Mouse (Mus musculus) limb, embryonic 11.5 days (tissue): Measurements from ENCODE around the gene 4930402K13Rik. TPM values are rescaled to one million over a fixed set of nuclear protein-coding genes. Genes with fewer than 3 reads are reported as not detected.
"Not testable (repeated sequence)": the region's sequence is repeated elsewhere in the genome, so short reads cannot be mapped to it uniquely, and the experiment has no call there.

Experiments
- ATAC-seq: fragments of 200-750 bp; cut with Nextera tagmentation; 2 replicates; pipeline ENCODE4 v1.8.0; 2017; ENCODE audit warnings: low read depth; ENCODE audit not compliant: insufficient number of reproducible peaks, low FRiP score, low TSS enrichment
- DNase-seq: peaks from one replicate; pipeline ENCODE4 v3.0.0-alpha.2; 2015; ENCODE audit warnings: low spot score
- H3K27ac ChIP-seq: fragments of 300-500 bp; sonication (generic); replicated peaks from 2 replicates; pipeline ENCODE4 v1.5.1; 2014; ENCODE audit warnings: low read depth, mild to moderate bottlenecking, low read length
- H3K27me3 ChIP-seq: fragments of 300-500 bp; sonication (generic); 2 replicates; pipeline ENCODE4 v1.6.1; 2014; ENCODE audit warnings: mild to moderate bottlenecking, low read length, mixed read lengths; ENCODE audit not compliant: control insufficient read depth, insufficient read depth
- H3K36me3 ChIP-seq: fragments of 300-500 bp; sonication (generic); 2 replicates; pipeline ENCODE4 v1.6.1; 2014; ENCODE audit warnings: mild to moderate bottlenecking, low read length, moderate library complexity, mixed read lengths; ENCODE audit not compliant: control insufficient read depth, insufficient read depth
- H3K4me1 ChIP-seq: fragments of 300-500 bp; sonication (generic); 2 replicates; pipeline ENCODE4 v1.6.1; 2014; ENCODE audit warnings: low read length, mixed read lengths; ENCODE audit not compliant: control insufficient read depth, insufficient read depth
- H3K4me2 ChIP-seq: fragments of 300-500 bp; sonication (generic); 2 replicates; pipeline ENCODE4 v1.6.1; 2014; ENCODE audit warnings: low read depth, mild to moderate bottlenecking, moderate library complexity; ENCODE audit not compliant: severe bottlenecking
- H3K4me3 ChIP-seq: fragments of 300-500 bp; sonication (generic); 2 replicates; pipeline ENCODE4 v1.5.1; 2014; ENCODE audit warnings: low read depth, low read length
- H3K9ac ChIP-seq: fragments of 300-500 bp; sonication (generic); 2 replicates; pipeline ENCODE4 v1.6.1; 2014; ENCODE audit warnings: mild to moderate bottlenecking, low read length
- H3K9me3 ChIP-seq: fragments of 300-500 bp; sonication (generic); 2 replicates; pipeline ENCODE4 v1.6.1; 2016; ENCODE audit warnings: low read length; ENCODE audit not compliant: control insufficient read depth
- WGBS: fragments of 180-500 bp; shearing (Covaris S2); extraction: QIAGEN DNeasy Blood & Tissue Kit; methylation state at CpG from one replicate; pipeline ENCODE4 v1.1.7; 2014; 5-methylcytosine and 5-hydroxymethylcytosine counted together
- polyA plus RNA-seq: library from polyadenylated mRNA; unstranded; fragments of >200 nt; fragmentation: Nextera tagmentation; extraction: Ambion mirVana; gene quantifications from 2 replicates; pipeline ENCODE4 v1.2.1, GENCODE M21; 2014

4930402K13Rik gene
- polyA plus RNA-seq = not detected in 2 replicates

DNA sequence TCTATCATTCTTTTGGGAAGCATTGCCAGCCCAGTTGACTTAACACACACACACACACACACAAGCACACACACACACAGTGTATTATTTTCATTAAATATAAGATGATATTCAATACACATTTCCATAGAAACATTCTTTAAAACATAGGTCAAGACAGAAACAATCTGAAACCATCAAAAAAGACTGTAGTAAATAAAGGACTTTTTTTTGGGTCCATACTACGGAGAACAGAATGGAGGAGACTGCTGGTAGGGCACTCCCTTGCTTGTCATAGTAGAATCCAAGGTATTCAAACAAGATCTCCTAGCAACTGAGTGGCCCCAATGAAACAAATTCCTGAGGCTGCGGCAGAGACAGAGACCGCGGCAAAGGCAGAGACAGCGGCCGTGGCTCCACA lies at the start of gene 4930402K13Rik:
Gene 4930402K13Rik (plus strand): TSS at position 301 of the 400 bp plus-strand sequence.
- no peaks in the 10 kb centered on the region for H3K9me3 ChIP-seq
- H3K27ac ChIP-seq = no peak within 1 kb of the TSS
- H3K4me1 ChIP-seq = no peaks in the 10 kb centered on the region
- H3K9ac ChIP-seq = no peak within 1 kb of the TSS
- H3K36me3 ChIP-seq = no peaks in the 10 kb centered on the region
- no peak within 1 kb of the TSS for H3K4me3 ChIP-seq
- DNase-seq = no peak
- 95% methylated on average over 6 of the region's 6 CpGs for WGBS
- H3K4me2 ChIP-seq = no peak within 1 kb of the TSS
- no peak for ATAC-seq
- no peaks in the 10 kb centered on the region for H3K27me3 ChIP-seq

GRCm38 (mm10) chrX:9060952-9061351 lies 43.4 kb upstream of the 4930402K13Rik start:
- H3K9ac ChIP-seq, H3K27ac ChIP-seq, H3K36me3 ChIP-seq, H3K9me3 ChIP-seq, ATAC-seq, H3K4me1 ChIP-seq, H3K4me2 ChIP-seq, H3K4me3 ChIP-seq, H3K27me3 ChIP-seq: not testable (repeated sequence)
- DNase-seq = peak; percentile 19
- WGBS = 28% methylated on average over 7 of the region's 9 CpGs

GRCm38 (mm10) chrX:9062101-9062500 lies 42.3 kb upstream of the 4930402K13Rik start:
- Histone ChIP-seq H3K4me1 (no peaks in the 10 kb centered on the region), H3K9ac (no peak overlapping the region), H3K9me3 (no peaks in the 10 kb centered on the region), H3K36me3 (no peaks in the 10 kb centered on the region), H3K27ac (no peak overlapping the region), H3K4me3 (no peak overlapping the region), H3K27me3 (no peaks in the 10 kb centered on the region), H3K4me2 (no peak overlapping the region)
- DNase-seq (no peak), ATAC-seq (no peak)
- 83% methylated on average over 4 of the region's 4 CpGs for WGBS

- not testable (repeated sequence) for H3K9ac ChIP-seq, ATAC-seq, H3K4me1 ChIP-seq, H3K9me3 ChIP-seq, H3K27ac ChIP-seq, H3K4me3 ChIP-seq, H3K36me3 ChIP-seq, DNase-seq, H3K27me3 ChIP-seq, H3K4me2 ChIP-seq
- WGBS = 90% methylated on average over 11 of the region's 11 CpGs
These were observed 41.6 kb upstream of the 4930402K13Rik start, which contains the start of gene Fthl17f for GRCm38 (mm10) chrX:9062715-9063114. Gene Fthl17f, plus strand, starts transcription at chrX:9063015.

- 10% methylated on average over 7 of the region's 10 CpGs for WGBS
- ATAC-seq, H3K9me3 ChIP-seq: not testable (repeated sequence)
These were observed 26.7 kb upstream of the 4930402K13Rik start for GRCm38 (mm10) chrX:9077699-9078098.

DNA sequence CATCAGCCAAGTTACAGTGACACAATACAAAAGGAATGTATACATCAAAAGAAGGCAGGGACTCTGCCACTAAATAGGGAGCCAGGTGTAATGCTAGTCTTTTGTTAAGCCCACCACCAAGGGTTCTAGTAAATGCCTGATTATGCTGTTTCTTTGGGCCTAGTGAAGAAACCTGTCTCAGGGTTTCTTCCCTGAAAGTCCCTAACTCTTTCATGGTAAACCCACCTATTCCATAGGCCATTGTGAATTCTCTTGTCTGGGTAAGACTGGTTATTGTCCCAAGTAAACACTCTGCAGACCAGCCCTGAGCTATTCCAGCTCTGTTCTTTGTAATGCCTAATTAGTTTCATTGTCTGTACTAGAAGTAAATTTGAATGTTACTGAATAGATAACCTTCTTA lies 9.3 kb upstream of the 4930402K13Rik start:
- H3K4me1 ChIP-seq, H3K27ac ChIP-seq, H3K9me3 ChIP-seq, DNase-seq, H3K4me2 ChIP-seq, H3K36me3 ChIP-seq, H3K4me3 ChIP-seq, ATAC-seq, H3K9ac ChIP-seq, H3K27me3 ChIP-seq: not testable (repeated sequence)

More at GRCm38 (mm10) chrX:9077699-9078098, 26.7 kb upstream of the 4930402K13Rik start:
- not testable (repeated sequence) for H3K9ac ChIP-seq, H3K4me1 ChIP-seq, H3K36me3 ChIP-seq, H3K27me3 ChIP-seq, H3K4me2 ChIP-seq, H3K27ac ChIP-seq, H3K4me3 ChIP-seq
- peak; percentile 23 for DNase-seq

GRCm38 (mm10) chrX:9110381-9110780 lies 6.0 kb downstream of the 4930402K13Rik start:
- DNase-seq (no peak), ATAC-seq (no peak)
- Histone ChIP-seq H3K4me1 (no peaks in the 10 kb centered on the region), H3K27me3 (no peaks in the 10 kb centered on the region), H3K4me2 (no peak overlapping the region), H3K4me3 (no peak overlapping the region), H3K9me3 (no peaks in the 10 kb centered on the region), H3K27ac (no peak overlapping the region), H3K36me3 (no peaks in the 10 kb centered on the region), H3K9ac (no peak overlapping the region)
- WGBS = 69% methylated on average over 2 of the region's 2 CpGs

DNA sequence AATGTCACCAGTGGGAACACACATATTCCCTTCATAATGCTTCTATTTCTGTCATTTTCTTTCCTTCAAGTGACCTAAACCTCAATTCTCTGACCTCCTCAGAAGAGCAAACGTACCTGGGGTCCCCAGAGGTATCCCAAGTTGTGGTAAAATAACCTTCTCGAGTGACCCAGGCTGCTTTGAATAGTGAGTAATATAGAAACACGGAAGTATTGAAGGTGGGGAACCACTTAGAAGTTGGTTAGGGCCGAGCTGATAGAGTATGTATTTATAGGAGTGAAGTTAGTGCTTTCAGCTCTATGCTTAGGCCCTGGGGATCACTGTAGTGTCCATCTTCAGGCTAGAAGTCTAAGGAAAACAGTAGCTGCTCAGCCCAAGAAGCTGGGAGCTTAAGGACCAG lies 20.6 kb downstream of the 4930402K13Rik start:
- DNase-seq (no peak), ATAC-seq (no peak)
- Histone ChIP-seq H3K27me3 (no peaks in the 10 kb centered on the region), H3K27ac (no peak overlapping the region), H3K36me3 (no peaks in the 10 kb centered on the region), H3K4me3 (no peak overlapping the region), H3K9ac (no peak overlapping the region), H3K9me3 (no peaks in the 10 kb centered on the region), H3K4me1 (no peaks in the 10 kb centered on the region), H3K4me2 (no peak overlapping the region)
- WGBS = 62% methylated on average over 4 of the region's 4 CpGs

DNA sequence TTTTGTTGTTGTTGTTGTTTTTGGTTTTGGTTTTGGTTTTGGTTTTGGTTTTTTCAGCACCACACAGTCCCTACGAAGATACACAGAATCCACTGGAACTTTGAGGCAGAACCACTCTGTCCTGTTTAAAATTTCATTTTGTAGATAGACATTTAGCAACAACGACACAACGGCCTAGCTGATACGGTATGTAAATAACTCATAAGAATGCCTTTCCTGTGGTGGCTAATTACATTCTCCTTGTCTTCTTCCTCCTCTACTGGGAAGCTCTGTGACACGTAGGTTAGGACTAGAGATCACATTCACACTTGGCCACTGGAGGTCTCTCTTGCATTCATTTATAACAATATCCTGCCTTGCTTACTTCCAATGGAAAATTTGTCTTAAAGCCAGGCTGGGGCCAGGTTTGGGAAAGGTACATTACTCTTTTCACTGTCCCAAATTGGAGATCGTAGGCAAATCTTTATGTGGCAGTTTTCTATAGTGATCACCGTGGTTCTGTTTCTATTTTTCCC lies 24.0 kb downstream of the 4930402K13Rik start:
- ATAC-seq (no peak), DNase-seq (no peak)
- Histone ChIP-seq H3K27ac (no peak overlapping the region), H3K36me3 (no peaks in the 10 kb centered on the region), H3K27me3 (no peaks in the 10 kb centered on the region), H3K4me1 (no peaks in the 10 kb centered on the region), H3K9me3 (no peaks in the 10 kb centered on the region), H3K4me3 (no peak overlapping the region), H3K4me2 (no peak overlapping the region), H3K9ac (no peak overlapping the region)
- WGBS = 53% methylated on average over 7 of the region's 7 CpGs
